Mouse (Mus musculus) C2C12 (cell line): ENCODE data around the gene Slc25a20.

ENCODE experiments used
- CTCF ChIP-seq: IDR thresholded peaks from one replicate; pipeline ENCODE4 v1.5.1; 2011; ENCODE audit not compliant: control insufficient read depth, insufficient read depth, insufficient read length
- FOSL1 ChIP-seq: IDR thresholded peaks from one replicate; pipeline ENCODE4 v1.8.0; 2011; ENCODE audit warnings: mild to moderate bottlenecking, low read length; ENCODE audit not compliant: poor library complexity, insufficient read depth, severe bottlenecking
- USF1 ChIP-seq: IDR thresholded peaks from one replicate; pipeline ENCODE4 v1.6.1; 2011; ENCODE audit warnings: low read depth, mild to moderate bottlenecking, control low read depth, moderate library complexity

GRCm38 (mm10) chr9:108692226-108693041, 30.5 kb downstream of the Slc25a20 start:
- TF ChIP-seq CTCF (no peak), USF1 (no peak), FOSL1 (no peak)
